Mouse (Mus musculus) adrenal gland, postnatal 10 days (tissue): ENCODE data around the gene Tram2. TPM values are rescaled to one million over a fixed set of nuclear protein-coding genes. Genes with fewer than 3 reads are reported as not detected.

Experiments used
- DNase-seq: peaks from one replicate; pipeline ENCODE4 v3.0.0; 2021; ENCODE audit warnings: mixed read lengths
- long read RNA-seq, 2 experiments: library from polyadenylated mRNA; stranded (forward); transcript quantifications; one replicate each; pipeline ENCODE4 v2.0.0; 2021
- total RNA-seq, 2 experiments: library from RNA; stranded (reverse); gene quantifications; 2 replicates each; pipeline ENCODE4 v1.2.3; 2021

Gene Tram2
- 10 to 100 TPM in 1 of 2 experiments, 1 to 10 TPM in 1; 9.4 to 10.9 TPM for total RNA-seq
- long read RNA-seq, experiment 1, full-length matches to known transcripts: 2 of 3 reads
- long read RNA-seq, experiment 1, partial matches to known transcripts: 0 of 3 reads
- long read RNA-seq, experiment 1, other reads (novel, unspliced or antisense): 1 of 3 reads
- long read RNA-seq, experiment 2, full-length matches to known transcripts: 1 of 3 reads
- long read RNA-seq, experiment 2, partial matches to known transcripts: 1 of 3 reads
- long read RNA-seq, experiment 2, other reads (novel, unspliced or antisense): 1 of 3 reads

DNA sequence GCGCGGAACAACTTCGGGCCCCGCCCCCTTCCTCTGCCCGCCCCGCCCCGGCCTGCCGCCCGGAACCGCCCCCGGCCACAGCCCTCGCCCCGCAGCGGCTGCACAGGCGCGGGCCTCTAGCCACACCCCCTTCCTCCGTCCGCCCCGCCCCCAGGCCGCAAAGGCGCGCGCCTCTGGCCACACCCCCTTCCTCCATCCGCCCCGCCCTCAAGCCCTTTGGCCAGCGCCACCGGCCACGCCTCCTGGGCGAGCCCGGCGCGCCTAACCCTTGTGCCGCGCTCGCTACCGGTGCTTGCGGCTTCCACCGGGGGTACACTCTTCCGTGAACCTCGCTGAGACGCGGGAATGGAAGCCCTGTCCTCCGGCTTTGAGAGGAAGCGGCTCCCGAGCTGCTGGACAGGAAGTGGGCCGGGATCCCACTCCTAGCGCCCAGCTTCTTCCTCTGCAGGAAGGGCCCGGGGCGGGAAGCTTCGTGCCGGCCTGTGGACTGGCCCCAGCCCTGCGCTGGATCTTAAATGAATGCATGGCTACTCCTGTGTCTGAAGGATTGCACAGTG lies at the start of gene Tram2:
Gene Tram2, minus strand, starts transcription at position 13 of the 557 bp plus-strand sequence.
- DNase-seq: peak; percentile 99

DNA sequence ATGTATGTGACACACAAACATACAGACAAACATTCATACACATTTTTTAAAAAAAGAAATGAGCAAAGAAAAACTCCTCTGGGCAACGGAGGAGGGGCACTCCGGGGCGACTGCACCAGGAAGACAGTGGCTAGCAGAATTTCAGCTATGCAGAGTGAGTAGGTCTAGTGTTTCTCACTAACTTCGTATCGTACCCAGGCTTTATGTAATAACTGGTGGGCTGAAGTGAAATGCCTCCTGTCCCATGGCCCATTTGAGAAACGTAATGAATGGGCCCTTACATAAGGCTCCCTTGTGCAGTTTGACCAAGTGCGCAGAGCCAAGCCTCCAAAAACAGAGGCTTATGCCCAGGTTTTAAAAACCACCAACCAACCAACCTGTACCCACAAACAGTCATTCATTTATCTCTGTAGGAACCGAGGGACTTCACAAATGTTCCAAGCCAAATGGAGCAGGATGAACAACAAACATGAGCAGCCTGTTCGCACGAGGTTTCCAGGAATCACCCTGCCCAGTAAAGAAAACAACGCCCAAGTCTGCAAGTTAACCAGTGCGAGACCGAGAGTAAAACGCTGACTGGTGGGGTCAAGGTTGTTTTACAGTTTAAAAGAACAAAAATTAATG lies 45.8 kb upstream of the Tram2 start:
- DNase-seq: no peak

GRCm38 (mm10) chr1:21103784-21104183 lies 24.8 kb upstream of the Tram2 start:
- no peak for DNase-seq

- DNase-seq: peak; percentile 83
These were observed 22.4 kb upstream of the Tram2 start for GRCm38 (mm10) chr1:21101221-21102006.

DNA sequence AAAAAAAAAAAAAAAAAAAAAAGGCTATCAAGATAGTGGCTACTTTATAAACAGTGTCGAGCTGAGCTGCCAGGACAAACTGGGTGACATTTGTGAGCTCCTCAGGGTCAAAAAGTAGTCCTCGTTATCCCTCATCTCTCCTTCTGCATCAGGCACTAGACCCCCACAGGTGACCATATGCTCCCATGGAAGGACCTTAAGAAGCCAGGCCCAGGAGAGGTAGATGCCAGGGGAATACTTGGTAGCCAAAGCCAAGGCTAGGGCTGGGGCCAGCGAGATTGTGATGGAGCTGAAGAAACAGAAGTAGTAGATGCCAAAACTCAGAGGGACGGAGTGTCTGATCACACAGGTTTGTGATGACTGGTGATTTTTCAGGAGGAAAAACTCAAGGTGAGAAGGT lies 21.7 kb upstream of the Tram2 start:
- DNase-seq: no peak

DNA sequence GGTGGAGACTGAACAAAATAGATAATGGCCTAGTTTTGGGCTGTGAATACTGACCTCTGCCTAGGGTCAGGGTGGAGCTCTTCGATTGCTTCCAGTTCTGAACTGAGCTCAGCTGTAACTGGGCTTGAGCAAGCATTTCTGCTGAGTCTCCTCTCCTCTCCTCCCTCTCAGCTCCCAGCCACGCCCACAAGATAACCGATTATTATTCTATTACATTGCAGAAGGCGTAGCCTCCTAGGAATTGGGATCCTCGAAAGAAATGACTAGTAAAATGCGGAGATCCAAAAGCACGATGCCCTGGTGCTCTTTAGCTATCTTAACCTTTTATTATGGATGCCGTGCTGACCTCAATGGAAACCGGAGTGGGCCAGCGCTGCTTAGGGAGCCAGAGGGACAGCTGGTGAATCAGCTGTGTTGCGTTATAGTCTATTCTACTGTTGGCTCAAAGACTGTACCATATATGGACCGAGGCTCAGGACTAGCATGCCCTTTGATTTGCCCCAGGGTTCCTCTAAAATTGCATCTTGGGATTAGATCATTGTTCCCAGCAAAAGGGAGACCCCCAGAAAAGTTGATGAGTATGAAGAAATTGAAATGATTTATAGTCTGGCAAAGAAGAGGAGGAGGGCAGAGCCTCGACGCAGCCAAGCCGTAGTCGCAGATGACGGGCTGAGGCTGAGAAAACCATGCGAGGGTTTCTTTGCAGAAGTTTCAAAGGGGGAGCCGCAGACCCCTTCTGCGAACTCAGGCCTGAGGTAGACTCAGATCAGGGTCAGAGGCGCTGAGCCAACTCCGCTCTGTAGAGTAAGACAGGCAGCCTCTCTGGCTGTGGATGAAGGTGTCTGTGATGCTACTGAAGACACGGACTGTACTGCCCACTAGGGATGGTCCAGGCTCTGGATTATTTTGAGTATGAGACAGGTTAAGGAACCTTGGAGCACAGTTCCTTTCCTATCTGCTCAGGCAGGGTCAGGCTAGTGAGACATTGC lies 18.3 kb upstream of the Tram2 start:
- DNase-seq: no peak

DNA sequence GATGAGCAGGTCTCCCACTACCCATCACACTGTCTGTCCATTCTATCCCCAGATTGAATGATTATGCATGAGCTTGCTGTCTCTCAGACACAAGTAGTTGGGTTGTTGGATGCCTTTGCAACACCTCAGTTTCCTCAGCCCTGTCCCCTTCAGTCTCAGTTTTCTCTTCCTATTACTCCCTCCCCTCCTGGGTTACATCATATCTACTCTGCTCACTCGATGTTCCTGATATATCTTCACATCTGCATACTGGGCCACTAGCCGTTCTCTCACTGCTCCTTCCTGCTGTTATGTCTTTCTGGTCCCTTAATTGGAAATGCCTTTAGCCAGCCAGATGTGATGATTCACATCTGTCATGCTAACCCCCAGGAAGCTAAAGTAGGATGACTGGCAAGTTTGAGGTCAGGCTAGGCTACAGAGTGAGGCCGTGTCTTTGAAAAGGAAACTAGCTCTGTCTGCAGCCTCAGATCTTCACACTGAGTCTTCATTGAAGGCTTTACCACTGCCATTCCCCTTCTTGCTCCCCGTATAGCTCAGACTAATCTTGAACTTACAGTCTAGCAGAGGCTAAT lies 15.7 kb upstream of the Tram2 start:
- DNase-seq: no peak

DNA sequence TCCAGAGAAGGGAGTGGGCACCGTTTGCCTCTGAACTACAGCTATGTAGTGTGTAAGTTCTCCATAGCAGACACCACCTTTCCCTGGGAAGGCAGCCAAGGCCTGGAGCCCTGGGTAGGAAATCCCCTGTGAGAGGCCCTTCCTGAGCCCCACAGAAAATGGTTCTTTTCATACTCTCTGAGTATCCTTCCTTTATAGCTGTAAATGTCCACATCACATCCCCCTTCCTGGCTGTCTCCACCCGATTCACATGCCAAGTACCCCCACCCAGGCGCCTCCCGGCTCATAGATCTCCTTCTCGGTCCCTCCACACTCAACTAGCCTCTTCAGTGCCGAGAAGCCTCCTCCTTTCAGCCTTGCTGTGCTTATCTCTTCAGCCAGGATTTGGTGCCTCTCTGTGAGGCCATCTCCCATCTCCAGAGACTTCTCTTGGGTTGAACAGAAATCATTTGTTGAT lies 10.7 kb upstream of the Tram2 start:
- DNase-seq: peak; percentile 33

GRCm38 (mm10) chr1:21086291-21086690 lies 7.3 kb upstream of the Tram2 start:
- no peak for DNase-seq

- DNase-seq: no peak
These were observed 5.6 kb upstream of the Tram2 start for GRCm38 (mm10) chr1:21084661-21085060.

DNA sequence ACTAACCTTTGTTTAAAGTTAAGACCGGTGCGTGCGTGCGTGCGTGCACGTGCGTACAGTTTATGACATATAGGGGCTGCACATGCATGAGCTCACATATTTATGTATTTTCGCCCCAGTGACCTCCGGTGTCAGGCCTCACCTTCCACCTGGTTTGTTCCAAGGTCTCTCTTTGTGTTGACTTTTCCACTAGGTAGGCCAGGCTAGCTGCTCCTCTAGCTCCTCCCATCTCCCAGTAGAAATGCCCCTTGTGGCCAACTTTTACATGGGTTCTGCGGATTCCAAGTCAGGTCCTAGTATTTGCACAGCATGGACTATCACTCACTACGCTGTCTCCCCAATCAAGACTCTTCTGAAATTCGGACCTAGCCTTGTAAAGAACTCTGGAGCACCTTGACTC lies 1.3 kb upstream of the Tram2 start:
- no peak for DNase-seq

DNA sequence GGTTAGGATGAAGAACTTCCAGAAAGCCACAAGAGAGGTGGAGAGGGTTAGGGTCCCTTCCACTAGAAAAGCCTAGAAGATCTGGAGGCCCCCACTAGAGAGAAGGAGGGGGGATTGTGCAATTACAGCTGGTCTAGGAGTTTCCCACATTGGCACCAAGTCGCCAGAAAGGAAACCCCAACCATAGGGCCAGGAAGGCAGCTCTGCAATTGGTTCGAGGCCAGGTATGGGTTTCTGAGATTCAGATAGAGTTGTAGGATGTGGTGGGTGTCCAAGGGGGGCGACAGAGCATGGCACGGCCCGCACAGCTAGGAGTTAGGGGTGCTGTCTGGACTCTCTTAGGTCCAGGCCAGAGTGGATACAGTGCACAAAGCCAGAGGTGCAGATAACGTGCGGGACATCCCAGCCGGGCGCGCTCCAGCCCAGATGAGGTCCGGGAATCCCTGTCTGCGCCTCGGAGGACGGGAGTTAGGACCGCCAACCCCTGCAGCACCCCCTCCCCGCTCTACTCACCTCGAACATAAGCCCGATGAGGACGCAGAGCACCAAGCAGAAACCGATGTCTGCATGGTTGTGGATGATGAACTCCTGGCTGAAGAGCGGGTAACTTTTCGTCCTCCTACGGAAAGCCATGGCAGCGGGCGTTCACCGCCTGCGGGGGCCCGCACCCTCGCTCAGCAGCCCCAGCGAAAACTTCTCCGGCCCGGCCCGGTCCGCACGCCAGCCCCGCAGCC lies 381 bp downstream of the Tram2 start:
- DNase-seq: peak; percentile 58

DNA sequence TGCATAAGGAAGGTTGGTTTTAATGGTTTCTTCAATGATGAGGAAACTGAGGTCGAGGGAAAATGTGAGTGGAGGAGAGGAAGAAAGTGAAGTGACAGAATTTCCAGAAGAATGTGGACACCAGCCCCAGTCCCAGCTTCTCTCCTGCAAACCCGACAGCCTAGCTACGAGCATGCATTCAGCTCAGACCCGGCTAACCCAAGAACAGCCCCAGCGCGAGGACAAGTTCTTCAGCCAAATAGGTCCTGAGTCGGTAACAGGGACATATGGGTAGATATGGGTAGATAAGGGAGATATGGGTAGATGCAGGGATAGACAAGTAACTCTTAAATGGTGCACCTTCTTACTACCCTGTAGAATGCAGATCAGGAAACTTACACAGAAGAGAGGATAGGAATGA lies 1.4 kb downstream of the Tram2 start:
- DNase-seq: no peak

GRCm38 (mm10) chr1:21077191-21077590 lies 1.8 kb downstream of the Tram2 start:
- DNase-seq: no peak

- DNase-seq: no peak
These were observed 3.0 kb downstream of the Tram2 start for GRCm38 (mm10) chr1:21075986-21076495.

GRCm38 (mm10) chr1:21074231-21074630 lies 4.8 kb downstream of the Tram2 start:
- DNase-seq: no peak

GRCm38 (mm10) chr1:21072875-21073444 lies 6.1 kb downstream of the Tram2 start:
- DNase-seq: no peak

DNA sequence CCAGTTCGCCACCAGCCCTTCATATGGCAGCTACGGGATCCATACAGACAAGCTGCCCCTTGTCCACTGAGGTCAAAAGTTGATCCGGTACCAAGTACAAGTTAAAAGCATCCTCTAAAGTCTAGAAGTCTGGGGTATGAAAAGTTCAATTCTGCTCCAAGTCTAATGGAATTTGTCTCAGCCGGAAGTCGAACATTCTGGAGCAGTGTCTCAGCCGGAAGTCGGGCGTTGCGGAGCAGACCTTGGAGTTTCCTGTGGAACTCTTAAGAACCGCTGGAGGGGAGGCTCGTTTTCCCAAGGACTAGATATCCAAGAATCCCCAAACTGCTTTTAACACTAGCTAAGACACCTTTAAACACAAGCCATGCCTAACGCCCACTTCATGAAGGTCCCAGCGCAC lies 8.4 kb downstream of the Tram2 start:
- no peak for DNase-seq

DNA sequence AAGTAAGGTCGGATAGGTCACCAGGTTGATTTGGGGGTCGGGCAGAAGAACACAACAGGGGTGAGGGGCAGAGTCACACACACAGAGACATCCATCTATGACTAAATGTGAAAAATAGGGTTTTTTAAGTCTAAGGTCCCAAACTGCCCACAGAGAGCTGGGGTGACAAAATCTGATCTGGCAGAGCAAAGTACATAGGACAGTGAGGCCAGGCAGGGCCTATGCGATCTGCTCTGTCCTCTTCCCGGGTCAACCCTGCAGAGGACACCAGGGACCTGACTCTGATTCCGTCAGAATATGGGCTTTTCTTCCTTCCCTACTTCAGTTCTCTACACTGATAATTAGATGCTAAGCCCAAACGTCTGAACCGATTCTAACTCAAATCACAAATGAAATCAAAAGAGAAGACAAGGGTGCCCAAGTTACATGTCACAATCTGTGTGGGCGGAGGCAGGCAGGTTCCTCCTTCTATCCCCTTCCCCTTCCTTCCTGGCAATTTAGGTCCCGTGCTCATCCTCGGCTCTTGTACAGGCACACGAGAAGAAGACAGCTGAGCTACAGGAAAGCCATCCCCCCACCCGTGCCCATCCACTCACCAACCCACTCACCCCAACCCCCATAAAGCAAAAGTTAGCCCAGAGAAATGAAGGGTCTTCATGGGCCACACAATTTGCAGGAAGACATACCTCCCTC lies 9.1 kb downstream of the Tram2 start:
- DNase-seq: no peak
